Mouse (Mus musculus): ENCODE data around the gene Gm20388.
A peak's percentile ranks its signal among the peaks of the same experiment; 100 is the strongest.

GRCm38 (mm10) chr8:124393927-124394326 lies 4483.3 kb downstream of the Gm20388 start:
- no peak for TF ChIP-seq POLR2A (IDR thresholded peaks at IDR 0.05; ENCODE audit: extremely low read depth, insufficient read depth, low read length)
- TF ChIP-seq CTCF (IDR thresholded peaks at IDR 0.05; ENCODE audit: extremely low read depth, insufficient read depth, low read length) = peak; percentile 41

Data from cortical plate, adult 2 months (tissue).